Mouse (Mus musculus) c-Kit-positive CD71-positive TER-119-negative erythroid progenitor cells, embryonic 14.5 days (primary cell): ENCODE results near the gene Pcca.

Source experiments
- DNase-seq: peaks from one replicate; pipeline ENCODE4 v3.0.0-alpha.2; 2013; ENCODE audit warnings: low read depth

Gene Pcca

DNA sequence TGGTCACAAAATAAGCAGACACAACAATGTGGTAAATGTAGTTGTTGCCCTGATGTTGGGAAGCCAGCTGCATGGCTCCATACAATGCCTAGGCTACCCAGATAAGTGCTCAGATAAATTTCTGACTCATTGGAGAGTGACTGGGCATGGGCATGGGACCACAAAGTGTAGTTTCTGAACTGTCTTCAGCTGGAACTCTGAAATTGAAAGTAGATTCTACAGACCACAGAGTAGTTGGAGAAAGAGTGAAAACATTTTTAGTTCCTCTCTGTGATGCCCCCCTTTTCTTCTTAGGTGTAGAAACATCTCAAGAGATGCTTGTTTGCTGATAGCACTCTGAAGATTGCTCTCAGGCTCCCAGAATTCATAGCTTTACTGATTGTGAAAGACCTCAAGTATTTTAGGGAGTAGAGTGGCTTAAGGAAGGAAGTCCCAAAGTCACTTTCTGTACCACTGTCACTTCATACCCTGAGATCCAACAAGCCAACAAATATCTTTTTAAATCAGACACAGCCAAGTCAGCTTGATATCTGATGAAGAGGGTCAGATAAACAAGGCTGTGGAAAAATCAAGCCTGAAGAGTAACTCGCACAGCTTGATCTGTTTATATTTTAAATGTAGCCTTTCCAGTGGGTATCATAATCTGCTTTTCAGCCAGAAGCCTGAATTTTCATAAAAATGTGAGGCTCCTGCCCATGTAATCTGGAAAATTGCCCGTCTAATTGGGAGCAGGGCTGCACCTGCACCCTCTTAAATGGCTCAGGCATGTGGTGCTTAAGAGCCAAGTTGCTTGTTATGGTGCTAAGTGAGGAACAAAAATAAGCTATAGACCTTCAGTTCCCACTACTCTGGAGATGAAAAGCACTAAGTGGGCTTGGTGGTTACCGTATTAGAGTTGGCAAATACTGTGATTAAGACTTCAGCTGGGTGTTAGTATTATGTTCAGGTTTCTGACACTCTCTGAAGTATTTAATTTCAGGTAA lies 214.0 kb downstream of the Pcca start:
- no peak for DNase-seq

DNA sequence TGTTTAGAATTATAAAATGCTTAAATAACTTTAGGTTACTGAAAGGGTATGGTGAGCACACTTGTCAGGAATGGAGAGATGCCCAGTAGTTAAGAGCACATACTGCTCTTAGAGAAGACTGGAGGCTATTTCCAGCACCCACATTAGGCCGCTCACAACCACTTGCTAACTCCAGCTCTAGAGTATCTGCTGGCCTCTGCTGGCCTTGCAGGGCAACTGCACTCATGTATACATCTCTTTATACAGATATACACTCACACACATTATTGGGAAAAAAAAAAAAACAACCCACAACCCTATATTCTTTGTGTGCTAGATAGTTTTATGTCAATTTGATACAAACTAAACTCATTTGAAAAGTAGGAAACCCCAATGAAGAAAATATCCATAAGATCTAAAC lies 217.4 kb downstream of the Pcca start:
- no peak for DNase-seq

GRCm38 (mm10) chr14:122753278-122753677 lies 219.2 kb downstream of the Pcca start:
- no peak for DNase-seq

- DNase-seq: no peak
Observed at GRCm38 (mm10) chr14:122754311-122754710, 220.2 kb downstream of the Pcca start.

- no peak for DNase-seq
Observed at GRCm38 (mm10) chr14:122755559-122755958, 221.4 kb downstream of the Pcca start.

GRCm38 (mm10) chr14:122756671-122757070 lies 222.5 kb downstream of the Pcca start:
- DNase-seq: no peak

DNA sequence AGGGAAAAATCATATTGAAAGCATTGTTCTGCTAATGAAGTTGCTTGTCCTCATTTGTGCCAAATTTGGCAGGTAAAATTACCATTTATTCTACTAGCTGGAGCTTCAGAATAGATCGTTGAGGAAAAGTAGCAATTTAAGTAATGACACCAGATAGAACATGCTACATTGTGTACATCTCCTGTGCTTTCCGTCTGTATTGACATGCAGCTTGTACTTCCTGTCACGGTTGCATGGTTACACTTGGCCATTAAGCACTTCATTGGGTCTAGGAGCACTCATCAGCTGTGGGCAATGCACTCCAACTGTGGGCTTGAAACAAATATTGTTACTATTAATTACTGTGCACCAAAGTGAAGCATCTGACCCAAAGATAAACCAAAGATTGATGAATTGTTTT lies 225.8 kb downstream of the Pcca start:
- no peak for DNase-seq

DNA sequence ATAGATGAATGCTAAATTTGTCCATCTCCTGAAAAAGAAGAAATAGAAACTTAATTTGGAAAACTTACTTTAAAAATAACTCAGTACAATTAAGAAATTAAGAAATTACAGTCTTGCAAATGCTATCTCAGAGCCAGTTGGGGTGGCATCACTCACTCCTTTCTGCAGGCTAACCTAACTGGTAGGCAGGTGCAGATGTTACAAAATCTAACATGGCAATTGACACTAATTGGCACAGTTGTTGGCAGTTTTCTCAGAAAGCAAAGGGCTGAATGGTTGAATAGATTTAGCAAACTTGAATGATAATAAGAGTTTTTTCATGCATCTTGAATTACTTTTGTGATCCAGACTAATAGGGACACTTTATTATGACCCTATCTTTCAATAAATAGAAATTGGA lies 226.7 kb downstream of the Pcca start:
- DNase-seq: no peak

DNA sequence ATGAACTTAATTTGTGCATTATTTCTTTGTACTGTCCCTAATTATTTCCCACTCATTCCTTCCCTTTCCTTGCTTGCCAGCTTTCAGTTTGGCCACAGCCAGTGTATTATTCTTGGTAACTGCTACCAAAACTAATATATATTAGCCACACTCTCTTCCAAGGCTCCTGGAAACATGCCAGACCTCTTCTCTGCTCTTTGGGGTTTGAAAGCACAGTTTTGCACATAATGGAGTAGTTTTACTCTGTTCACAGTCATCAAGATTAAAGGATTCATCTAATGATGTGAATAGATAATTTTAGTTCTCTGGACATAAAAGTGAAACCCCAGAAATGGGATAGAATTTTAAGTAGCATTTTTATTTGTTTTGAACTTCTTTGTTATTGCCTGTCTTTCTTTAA lies 228.5 kb downstream of the Pcca start:
- no peak for DNase-seq

GRCm38 (mm10) chr14:122765951-122766350 lies 231.8 kb downstream of the Pcca start:
- DNase-seq: no peak

DNA sequence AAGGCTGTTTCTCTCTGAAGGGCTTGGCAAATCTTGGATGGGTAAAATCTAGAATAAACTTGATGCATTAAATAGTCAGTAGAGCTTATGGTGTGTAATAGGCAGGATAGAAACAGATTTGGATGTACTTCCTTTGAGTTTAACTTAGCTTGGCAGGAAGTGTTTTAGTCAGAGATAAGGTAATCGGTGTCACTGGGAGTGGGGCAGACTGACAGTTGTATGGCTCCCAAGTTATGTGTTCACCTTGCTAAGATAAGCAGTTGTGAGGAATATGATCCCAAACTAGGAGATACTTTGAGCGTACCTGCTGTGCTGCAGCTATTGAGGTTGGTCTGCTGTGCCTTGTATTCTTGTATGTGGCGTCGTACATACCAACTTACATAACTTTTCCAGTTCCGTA lies 232.3 kb downstream of the Pcca start:
- DNase-seq: no peak

- DNase-seq: no peak
Observed at GRCm38 (mm10) chr14:122784701-122785100, 250.6 kb downstream of the Pcca start.

DNA sequence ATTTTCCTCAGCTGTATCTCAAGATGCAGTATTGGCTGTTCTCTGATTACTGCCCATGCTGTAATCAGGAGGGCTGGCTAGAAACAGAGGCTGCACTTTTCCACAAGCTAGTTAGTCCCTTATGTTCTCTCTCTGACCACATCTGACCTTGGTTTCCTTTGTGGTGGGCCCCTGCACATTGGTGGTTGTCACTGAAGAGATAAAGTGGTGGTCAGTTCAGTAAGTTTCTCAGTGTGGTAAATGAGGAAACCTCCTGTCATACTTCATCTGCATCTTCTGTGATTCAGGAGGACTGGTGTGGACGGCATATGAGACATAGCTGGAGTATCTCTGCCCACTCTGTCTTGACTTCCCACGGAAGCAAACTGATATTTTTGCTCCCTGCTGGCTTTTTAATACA lies 254.1 kb downstream of the Pcca start:
- DNase-seq: no peak

- no peak for DNase-seq
Observed at GRCm38 (mm10) chr14:122790111-122790510, 256.0 kb downstream of the Pcca start.

- no peak for DNase-seq
Observed at GRCm38 (mm10) chr14:122793368-122793767, 259.2 kb downstream of the Pcca start.

DNA sequence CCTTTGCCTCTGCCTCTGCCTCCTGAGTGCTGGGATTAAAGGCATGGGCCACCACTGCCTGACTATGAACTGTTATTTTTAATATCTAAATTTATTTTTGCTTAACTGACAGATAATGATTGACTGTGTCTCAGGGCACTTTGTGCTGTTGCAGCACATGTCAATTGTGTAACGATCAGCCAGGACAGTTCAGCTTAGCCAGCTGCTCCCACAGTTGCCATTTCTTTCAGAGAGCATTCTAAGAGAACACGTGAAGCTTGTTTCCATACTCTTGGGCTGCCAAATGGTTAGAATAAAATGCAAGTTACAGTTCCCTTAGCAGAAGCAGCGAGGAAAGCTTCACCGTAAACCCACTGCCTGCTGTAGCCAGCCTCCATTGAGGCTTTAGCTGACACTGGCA lies 266.2 kb downstream of the Pcca start:
- DNase-seq: no peak

DNA sequence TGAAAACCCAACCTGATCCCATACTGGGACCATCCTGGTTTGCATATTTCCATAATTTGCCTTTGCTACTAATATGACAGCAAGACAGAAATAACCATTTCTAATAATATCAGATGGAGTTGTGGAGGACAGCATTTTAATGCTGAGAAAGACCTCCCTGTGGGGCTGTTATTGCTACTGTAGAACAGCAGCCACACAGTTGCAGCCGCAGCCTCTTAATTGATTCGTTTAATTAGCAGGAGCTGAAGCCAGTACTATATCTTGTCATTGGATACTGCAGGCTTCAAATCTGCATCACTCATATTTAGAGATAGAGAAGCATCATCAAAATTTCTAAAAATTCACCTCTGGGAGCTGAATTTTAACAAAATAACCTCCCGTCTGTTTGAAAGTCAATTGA lies 286.9 kb downstream of the Pcca start:
- no peak for DNase-seq

- no peak for DNase-seq
Observed at GRCm38 (mm10) chr14:122823791-122824190, 289.7 kb downstream of the Pcca start.

- DNase-seq: no peak
Observed at GRCm38 (mm10) chr14:122825464-122825863, 291.3 kb downstream of the Pcca start.

DNA sequence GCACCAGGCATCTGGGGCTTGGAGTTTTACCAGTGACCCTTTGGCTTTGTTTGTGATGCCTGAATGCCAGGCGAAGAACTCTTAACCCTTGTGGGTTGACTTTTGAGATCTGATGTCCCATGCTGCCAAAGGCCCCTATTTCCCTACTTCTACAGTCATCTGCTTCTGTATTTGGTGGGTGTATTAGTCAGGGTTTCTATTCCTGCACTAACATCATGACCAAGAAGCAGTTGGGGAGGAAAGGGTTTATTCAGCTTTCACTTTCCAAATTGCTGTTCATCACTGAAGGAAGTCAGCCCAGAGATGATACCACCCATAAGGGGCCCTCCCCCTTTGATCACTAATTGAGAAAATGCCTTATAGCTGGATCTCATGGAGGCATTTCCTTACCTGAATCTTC lies 296.3 kb downstream of the Pcca start:
- DNase-seq: no peak

DNA sequence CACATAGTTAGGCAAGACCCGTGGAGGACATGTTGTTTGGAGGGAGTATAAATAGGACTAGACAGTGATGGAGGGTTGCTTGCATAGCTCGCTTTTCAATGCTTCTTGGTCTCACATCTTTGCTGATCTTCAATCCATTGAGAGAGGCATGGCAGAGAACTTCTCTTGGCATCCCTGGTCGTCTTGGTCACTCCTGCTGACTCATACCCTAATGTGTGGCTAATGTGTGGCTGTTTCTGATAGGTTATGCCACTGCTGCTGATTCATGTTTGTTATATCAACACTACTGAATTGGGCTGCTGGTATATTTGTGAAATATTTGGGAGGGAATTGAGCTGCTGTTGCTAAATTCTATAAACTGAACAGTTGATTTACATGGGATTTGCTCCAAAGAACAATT lies 299.5 kb downstream of the Pcca start:
- DNase-seq: no peak

DNA sequence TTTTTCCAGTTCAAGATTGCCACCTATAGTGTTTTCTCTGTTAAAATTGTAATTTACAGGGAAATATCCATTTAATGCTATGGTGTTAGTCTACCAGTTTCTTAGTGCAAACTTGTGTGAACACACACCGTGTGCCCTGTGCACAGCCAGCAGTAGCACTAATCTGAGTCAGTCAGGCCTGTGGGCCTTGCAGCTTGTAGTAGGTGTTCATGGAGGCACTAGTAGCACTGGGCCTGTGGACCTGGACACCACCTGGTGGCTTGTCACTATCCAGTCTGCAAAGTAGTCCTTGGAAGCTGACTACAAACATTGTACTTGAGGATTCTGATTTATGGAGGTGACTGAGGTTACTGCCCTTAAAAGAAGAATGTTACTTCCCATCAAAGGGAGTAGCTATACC lies 300.6 kb downstream of the Pcca start:
- no peak for DNase-seq

- no peak for DNase-seq
Observed at GRCm38 (mm10) chr14:122835487-122836190, 301.5 kb downstream of the Pcca start.
